Mouse (Mus musculus): ENCODE results near the gene Kirrel3.

GRCm38 (mm10) chr9:34925616-34926015, 439.9 kb downstream of the Kirrel3 start:
- TF ChIP-seq CTCF (IDR thresholded peaks at IDR 0.05; ENCODE audit: low read depth) (no peak), EP300 (IDR thresholded peaks at IDR 0.05; ENCODE audit: low read depth) (no peak)
